24 mouse cellular contexts compared by ENCODE assay signal in genomic region chr5:72241451-72241850, GRCm38 (mm10).
"Had no signal": no experiment of that assay in that cellular context is flagged by ENCODE, and none has a peak within 500 bp of the region (broad histone marks: within the 10 kb centered on the region; RNA-seq: fewer than 3 reads in every experiment).

No protein-coding gene starts in this region.

- H3K27me3 ChIP-seq: heart, embryonic 12.5 days; hindbrain, embryonic 12.5 days; intestine, embryonic 15.5 days; limb, embryonic 12.5 days had no signal

- ATAC-seq: hindbrain, embryonic 16.5 days; inflammation-experienced regulatory T-cells, adult 6 months; intestine, embryonic 15.5 days; intestine, postnatal 0 days had no signal

- H3K4me2 ChIP-seq: heart, embryonic 12.5 days; hindbrain, embryonic 12.5 days; hindbrain, embryonic 14.5 days; intestine, embryonic 15.5 days; limb, embryonic 12.5 days; liver, embryonic 11.5 days had no signal

- DNase-seq: gastrocnemius, postnatal 14 days; gastrocnemius, postnatal 36 days; heart, adult 2 months; heart, postnatal 10 days; heart, postnatal 4 days; kidney, adult 18-20 months; kidney, adult 8-10 months; kidney, postnatal 10 days; kidney, postnatal 25 days; kidney, postnatal 4 days had no signal

- H3K27ac ChIP-seq: heart, adult 2 months; hindbrain, embryonic 10.5 days; hindbrain, embryonic 12.5 days; hindbrain, embryonic 14.5 days; intestine, embryonic 15.5 days; layer of hippocampus, adult 2 months; left cerebral cortex, adult 2 months; limb, embryonic 10.5 days; limb, embryonic 12.5 days; liver, embryonic 14.5 days had no signal

- H3K9me3 ChIP-seq: heart, embryonic 12.5 days; hindbrain, embryonic 10.5 days; hindbrain, embryonic 12.5 days; intestine, embryonic 15.5 days; limb, embryonic 10.5 days; limb, embryonic 12.5 days had no signal

- H3K36me3 ChIP-seq: hindbrain, embryonic 12.5 days; intestine, embryonic 15.5 days had no signal

- H3K4me3 ChIP-seq: heart, adult 2 months; heart, embryonic 12.5 days; hindbrain, embryonic 10.5 days; hindbrain, embryonic 12.5 days; intestine, embryonic 15.5 days; layer of hippocampus, adult 2 months; left cerebral cortex, adult 2 months; limb, embryonic 10.5 days; limb, embryonic 12.5 days had no signal

- H3K4me1 ChIP-seq: heart, embryonic 12.5 days; hindbrain, embryonic 10.5 days; hindbrain, embryonic 12.5 days; intestine, embryonic 15.5 days; limb, embryonic 10.5 days; limb, embryonic 12.5 days had no signal

- H3K9ac ChIP-seq: heart, embryonic 12.5 days; hindbrain, embryonic 12.5 days; hindbrain, embryonic 14.5 days; intestine, embryonic 15.5 days; limb, embryonic 12.5 days; liver, embryonic 14.5 days had no signal
